Mouse (Mus musculus) CH12F3 (cell line): ENCODE measurements around the gene Ypel3.

Source experiments
- in situ Hi-C: fragments of 300-500 bp; cut with MboI; formaldehyde crosslinking; loops from 2 replicates; pipeline ENCODE4 v1.14.3; 2020; ENCODE audit warnings: low sequenced_read_pairs

The Ypel3 gene

GRCm38 (mm10) chr7:126762471-126763008, 14.2 kb upstream of the Ypel3 start:
- in situ Hi-C loops = no loop called here

GRCm38 (mm10) chr7:126765540-126765939, 11.2 kb upstream of the Ypel3 start:
- in situ Hi-C loops = no loop called here

- in situ Hi-C loops = no loop called here
These were observed 10.6 kb upstream of the Ypel3 start, which contains the start of gene Gdpd3 for GRCm38 (mm10) chr7:126766201-126766600. Gene Gdpd3 (plus strand): TSS chr7:126766334.

DNA sequence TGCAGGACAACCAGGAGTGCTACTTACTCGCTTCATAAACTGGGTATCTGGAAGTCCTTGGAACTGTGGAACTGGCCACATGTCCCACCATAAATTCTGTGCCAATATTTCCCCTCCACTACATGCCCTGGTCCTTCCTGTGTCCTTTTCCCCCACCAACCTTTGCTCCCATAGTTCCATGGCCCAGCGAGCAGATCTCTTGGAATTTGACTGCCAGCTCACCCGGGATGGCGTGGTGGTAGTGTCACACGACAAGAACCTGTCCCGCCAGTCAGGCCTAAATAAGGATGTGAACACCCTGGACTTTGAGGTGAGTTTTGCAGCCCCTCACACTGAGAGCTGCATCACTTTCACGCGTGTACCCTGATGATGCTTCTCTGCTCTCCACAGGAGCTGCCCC, 9.8 kb upstream of the Ypel3 start:
- in situ Hi-C loops = no loop called here

DNA sequence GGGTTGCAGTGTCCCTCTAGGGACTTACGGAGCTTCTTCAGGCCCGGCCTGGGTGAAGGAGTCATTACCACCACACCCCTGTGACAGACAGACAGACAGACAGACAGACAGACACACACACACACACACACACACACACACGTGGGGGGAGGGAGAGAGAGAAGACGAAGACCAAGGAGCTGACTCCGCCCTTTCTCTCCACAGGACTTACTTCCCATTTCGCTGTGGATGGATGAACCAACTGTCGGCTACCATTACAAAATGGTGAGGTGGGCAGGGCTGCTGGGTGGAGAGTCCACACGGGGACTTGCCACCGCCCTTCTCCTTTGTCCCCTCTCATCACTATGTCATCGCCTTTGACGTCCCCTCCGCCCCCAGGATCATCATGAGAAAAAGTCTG, 6.0 kb upstream of the Ypel3 start:
- in situ Hi-C loops = no loop called here

- in situ Hi-C loops = no loop called here
These were observed 3.4 kb upstream of the Ypel3 start for GRCm38 (mm10) chr7:126773351-126773750.

DNA sequence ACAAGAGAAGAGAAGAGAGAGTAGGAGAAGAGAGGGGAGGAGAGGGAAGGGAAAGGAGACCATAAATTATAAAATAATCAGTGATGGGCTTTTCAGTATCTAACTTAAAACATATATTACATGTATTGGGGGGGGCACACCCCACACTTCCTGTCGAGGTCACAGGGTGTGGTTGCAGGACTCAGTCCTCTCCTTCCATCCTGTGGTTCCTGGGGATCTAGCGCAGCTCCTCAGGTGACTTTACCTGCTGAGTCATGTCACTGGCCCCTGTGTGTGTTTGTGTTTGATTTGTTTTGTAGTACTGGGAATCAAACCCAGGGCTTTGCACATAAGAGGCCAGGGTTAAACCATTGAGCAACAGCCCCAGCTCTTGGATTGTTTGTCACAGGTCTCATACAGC, 2.3 kb upstream of the Ypel3 start:
- in situ Hi-C loops = no loop called here

GRCm38 (mm10) chr7:126775185-126775977, 1.4 kb upstream of the Ypel3 start:
- in situ Hi-C loops = loop anchor here (5.0 kb wide), 1 partner anchor 302 kb away; no protein-coding TSS in a partner anchor

GRCm38 (mm10) chr7:126775978-126776234, 849 bp upstream of the Ypel3 start:
- in situ Hi-C loops = loop anchor here (5.0 kb wide), 1 partner anchor 301 kb away; no protein-coding TSS in a partner anchor

DNA sequence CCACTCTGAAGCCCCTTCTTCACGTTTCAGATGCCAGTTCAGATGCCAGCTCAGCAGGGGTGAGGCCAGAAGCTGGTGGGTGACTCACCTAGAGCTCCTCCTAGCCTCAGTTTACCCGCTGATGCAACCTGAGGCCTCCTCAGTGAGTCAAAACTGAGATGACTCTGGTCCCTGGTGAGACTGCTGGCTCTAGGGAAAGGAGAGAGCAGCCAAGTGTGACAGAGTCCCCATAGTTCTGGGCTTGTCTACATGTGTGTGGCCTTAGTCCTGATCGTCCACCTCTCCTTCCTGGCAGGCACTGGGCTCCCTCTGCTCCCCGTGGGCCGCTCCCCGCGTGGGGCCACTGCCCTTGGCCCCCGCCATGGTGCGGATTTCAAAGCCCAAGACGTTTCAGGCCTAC, 721 bp downstream of the Ypel3 start:
- in situ Hi-C loops = loop anchor here (5.0 kb wide), 1 partner anchor 300 kb away; no protein-coding TSS in a partner anchor

GRCm38 (mm10) chr7:126778147-126778546, 1.4 kb downstream of the Ypel3 start:
- in situ Hi-C loops = loop anchor here (5.0 kb wide), 1 partner anchor 299 kb away; no protein-coding TSS in a partner anchor

DNA sequence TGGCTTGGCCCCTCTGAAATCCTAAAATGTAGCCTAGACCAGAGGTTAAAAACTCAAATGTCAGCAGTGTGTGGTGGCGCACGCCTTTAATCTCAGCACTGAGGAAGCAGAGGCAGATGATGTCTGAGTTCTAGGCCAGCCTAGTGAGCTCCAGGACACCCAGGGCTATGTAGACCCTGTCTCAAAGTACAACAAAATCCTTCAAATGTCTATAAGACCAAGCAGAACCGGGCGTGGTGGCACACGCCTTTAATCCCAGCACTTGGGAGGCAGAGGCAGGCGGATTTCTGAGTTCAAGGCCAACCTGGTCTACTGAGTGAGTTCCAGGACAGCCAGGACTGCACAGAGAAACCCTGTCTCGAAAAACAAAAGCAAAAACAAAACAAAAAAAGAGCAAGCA, 2.3 kb downstream of the Ypel3 start:
- in situ Hi-C loops = loop anchor here (5.0 kb wide), 1 partner anchor 298 kb away; no protein-coding TSS in a partner anchor

GRCm38 (mm10) chr7:126779983-126780970, 3.5 kb downstream of the Ypel3 start:
- in situ Hi-C loops = loop anchor here (5.0 kb wide), 1 partner anchor 297 kb away; no protein-coding TSS in a partner anchor

- in situ Hi-C loops = no loop called here
These were observed 4.3 kb downstream of the Ypel3 start, which contains the start of gene Tbx6 for GRCm38 (mm10) chr7:126780971-126781635. Gene Tbx6 (plus strand): TSS chr7:126781483.

DNA sequence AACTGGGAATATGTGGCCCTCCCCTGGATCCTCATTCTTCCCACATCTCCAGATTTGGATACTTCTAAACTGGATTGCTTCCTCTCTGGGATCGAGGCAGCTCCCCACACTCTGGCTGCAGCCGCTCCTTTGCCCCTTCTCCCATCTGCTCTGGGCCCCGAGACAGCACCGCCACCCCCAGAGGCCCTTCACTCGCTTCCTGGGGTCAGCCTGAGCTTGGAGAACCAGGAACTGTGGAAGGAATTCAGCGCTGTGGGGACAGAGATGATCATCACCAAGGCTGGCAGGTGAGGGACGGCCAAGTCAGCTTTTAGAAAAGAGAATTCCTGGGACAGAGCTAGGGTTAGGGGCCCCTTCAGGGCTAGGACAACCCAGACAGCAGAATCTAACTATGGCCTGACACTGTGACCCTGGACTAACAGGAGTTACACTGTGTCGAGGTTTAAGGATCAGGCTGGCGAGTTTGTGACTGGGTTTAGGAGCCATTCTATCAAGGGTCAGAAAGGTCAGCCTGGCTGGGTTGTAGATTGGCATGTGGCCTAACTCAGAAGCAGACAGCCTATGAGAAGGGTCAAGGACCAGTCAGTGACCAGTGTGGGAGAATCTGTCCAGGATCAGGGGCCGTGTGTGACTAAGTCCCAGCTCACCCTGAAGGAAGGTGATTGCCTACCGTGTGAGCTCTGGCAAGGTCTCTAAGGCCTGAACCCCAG, 5.1 kb downstream of the Ypel3 start:
- in situ Hi-C loops = no loop called here

DNA sequence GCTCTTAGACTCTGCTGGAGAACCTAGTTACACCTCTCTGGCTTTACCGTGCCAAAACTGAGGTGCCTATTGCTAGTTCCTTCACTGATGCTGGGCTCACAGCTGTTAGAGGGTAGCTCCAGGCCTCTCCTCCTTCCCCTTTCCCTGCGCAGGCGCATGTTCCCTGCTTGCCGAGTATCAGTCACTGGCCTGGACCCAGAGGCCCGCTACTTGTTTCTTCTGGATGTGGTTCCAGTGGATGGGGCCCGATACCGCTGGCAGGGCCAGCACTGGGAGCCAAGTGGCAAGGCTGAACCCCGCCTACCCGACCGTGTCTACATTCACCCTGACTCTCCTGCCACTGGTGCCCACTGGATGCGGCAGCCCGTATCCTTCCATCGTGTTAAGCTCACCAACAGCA, 5.9 kb downstream of the Ypel3 start:
- in situ Hi-C loops = no loop called here

GRCm38 (mm10) chr7:126784469-126784868, 7.7 kb downstream of the Ypel3 start:
- in situ Hi-C loops = no loop called here

DNA sequence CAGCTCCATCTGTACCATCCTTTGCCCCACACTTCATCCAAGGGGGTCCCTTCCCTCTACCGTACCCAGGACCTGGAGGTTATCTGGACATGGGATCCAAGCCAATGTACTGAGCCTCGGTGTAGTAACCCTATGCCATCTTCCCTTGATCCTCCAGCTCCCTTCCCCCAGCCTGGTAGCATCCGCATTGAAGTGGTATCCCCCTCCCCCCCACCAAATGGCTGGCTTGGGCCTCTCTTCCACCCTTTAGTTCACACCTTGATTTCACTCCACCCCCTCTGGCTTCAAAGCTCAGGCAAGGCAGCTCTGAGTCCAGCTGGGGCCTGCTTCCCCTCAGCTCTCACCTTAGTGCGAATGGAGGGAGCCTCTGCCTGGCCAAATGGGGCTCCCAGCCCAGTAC, 8.3 kb downstream of the Ypel3 start:
- in situ Hi-C loops = loop anchor here (5.0 kb wide), 2 partner anchors 83 to 987 kb away; no protein-coding TSS in a partner anchor

DNA sequence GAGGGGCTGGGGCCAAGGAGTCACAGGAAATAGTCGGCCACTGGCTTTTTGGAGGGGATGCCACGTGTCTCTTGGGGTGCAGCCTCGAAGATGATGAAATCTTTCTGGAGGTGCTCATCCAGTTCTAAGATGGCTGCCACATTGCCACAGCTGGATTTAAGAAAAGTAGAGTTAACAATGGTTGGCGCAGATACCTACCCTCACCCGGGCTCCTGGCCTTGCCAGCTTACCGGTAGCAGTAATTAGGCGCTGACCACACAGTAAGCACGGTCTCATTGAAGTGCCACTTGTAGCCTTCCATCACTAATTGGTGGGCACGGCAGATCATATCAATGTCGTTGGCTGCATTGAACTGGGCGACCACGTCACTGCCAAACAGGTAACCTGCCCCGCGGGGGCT, 9.4 kb downstream of the Ypel3 start:
- in situ Hi-C loops = loop anchor here (5.0 kb wide), 2 partner anchors 84 to 986 kb away; no protein-coding TSS in a partner anchor

- in situ Hi-C loops = loop anchor here (5.0 kb wide), 2 partner anchors 87 to 983 kb away; no protein-coding TSS in a partner anchor
These were observed 12.4 kb downstream of the Ypel3 start for GRCm38 (mm10) chr7:126789141-126789540.
